Mouse (Mus musculus) midbrain, postnatal 0 days (tissue): Measurements from ENCODE around the gene Chchd1. TPM values are rescaled to one million over a fixed set of nuclear protein-coding genes. Genes with fewer than 3 reads are reported as not detected.

ENCODE experiments used
- ATAC-seq: fragments of 200-750 bp; cut with Nextera tagmentation; 2 replicates; pipeline ENCODE4 v1.8.0; 2017; ENCODE audit warnings: moderate number of reproducible peaks, mild to moderate bottlenecking, moderate TSS enrichment, moderate library complexity; ENCODE audit not compliant: low FRiP score
- DNase-seq: peaks from one replicate; pipeline ENCODE4 v3.0.0-alpha.2; 2015; ENCODE audit warnings: low spot score
- H3K27ac ChIP-seq: fragments of 300-500 bp; sonication (generic); 2 replicates; pipeline ENCODE4 v1.5.1; 2014; ENCODE audit warnings: low read depth, mild to moderate bottlenecking, low read length, mixed read lengths
- H3K27me3 ChIP-seq: fragments of 300-500 bp; sonication (generic); 2 replicates; pipeline ENCODE4 v1.6.1; 2014; ENCODE audit warnings: low read length, control low read depth, mixed read lengths; ENCODE audit not compliant: insufficient read depth
- H3K36me3 ChIP-seq: fragments of 300-500 bp; sonication (generic); 2 replicates; pipeline ENCODE4 v1.6.1; 2014; ENCODE audit warnings: low read length, control low read depth, mixed read lengths; ENCODE audit not compliant: insufficient read depth
- H3K4me1 ChIP-seq: fragments of 300-500 bp; sonication (generic); 2 replicates; pipeline ENCODE4 v1.6.1; 2014; ENCODE audit warnings: mild to moderate bottlenecking, control low read depth, antibody characterized with exemption, low read length, mixed read lengths; ENCODE audit not compliant: insufficient read depth
- H3K4me2 ChIP-seq: fragments of 300-500 bp; sonication (generic); 2 replicates; pipeline ENCODE4 v1.6.1; 2014; ENCODE audit warnings: low read depth, mild to moderate bottlenecking, low read length, mixed read lengths; ENCODE audit not compliant: poor library complexity, severe bottlenecking
- H3K4me3 ChIP-seq: fragments of 300-500 bp; sonication (generic); 2 replicates; pipeline ENCODE4 v1.5.1; 2014; ENCODE audit warnings: low read depth, mild to moderate bottlenecking, low read length, moderate library complexity
- H3K9ac ChIP-seq: fragments of 300-500 bp; sonication (generic); replicated peaks from 2 replicates; pipeline ENCODE4 v1.6.1; 2014; ENCODE audit warnings: mild to moderate bottlenecking, low read length, moderate library complexity, mixed read lengths; ENCODE audit not compliant: poor library complexity, severe bottlenecking
- H3K9me3 ChIP-seq: fragments of 300-500 bp; sonication (generic); 2 replicates; pipeline ENCODE4 v1.6.1; 2016; ENCODE audit warnings: low read length, control low read depth
- CTCF ChIP-seq: IDR thresholded peaks from 2 replicates; pipeline ENCODE4 v1.5.1; 2016; ENCODE audit warnings: antibody characterized with exemption, mild to moderate bottlenecking
- WGBS: fragments of 180-500 bp; shearing (Covaris S2); extraction: QIAGEN DNeasy Blood & Tissue Kit; methylation state at CpG from one replicate; pipeline ENCODE4 v1.1.7; 2014; 5-methylcytosine and 5-hydroxymethylcytosine counted together
- polyA plus RNA-seq: library from polyadenylated mRNA; unstranded; fragments of >200 nt; fragmentation: Nextera tagmentation; extraction: Ambion mirVana; gene quantifications from 2 replicates; pipeline ENCODE4 v1.2.1, GENCODE M21; 2015
- total RNA-seq: library from RNA; depleted of rRNA; stranded (reverse); fragments of >200 nt; gene quantifications from 2 replicates; pipeline ENCODE4 v1.2.3, GENCODE M21; 2014

Gene Chchd1
- total and polyA plus RNA-seq, 2 experiments from 2014 or later = 122 to 195 TPM

- 96% methylated on average over 7 of the region's 7 CpGs for WGBS
- no peaks in the 10 kb centered on the region for H3K9me3 ChIP-seq
- no peak overlapping the region for H3K9ac ChIP-seq
- H3K27ac ChIP-seq = no peak overlapping the region
- peaks cover 6% of the 10 kb centered on the region; the same call in 1 of the 2 replicates for H3K4me1 ChIP-seq
- no peak overlapping the region for H3K4me3 ChIP-seq
- no peak for ATAC-seq
- no peaks in the 10 kb centered on the region for H3K27me3 ChIP-seq
- H3K4me2 ChIP-seq = no peak overlapping the region
- TF ChIP-seq CTCF = no peak
- DNase-seq = no peak
- no peaks in the 10 kb centered on the region for H3K36me3 ChIP-seq
Observed at GRCm38 (mm10) chr14:20659687-20660086, 43.1 kb upstream of the Chchd1 start.

- Histone ChIP-seq H3K4me2 (peak overlapping the region; percentile 89), H3K9me3 (no peaks in the 10 kb centered on the region), H3K27ac (peak overlapping the region; percentile 83), H3K36me3 (no peaks in the 10 kb centered on the region), H3K27me3 (no peaks in the 10 kb centered on the region), H3K9ac (peak overlapping the region; percentile 73), H3K4me1 (peaks cover 6% of the 10 kb centered on the region; the same call in 1 of the 2 replicates), H3K4me3 (peak overlapping the region; percentile 55)
- WGBS = 2% methylated on average over 52 of the region's 52 CpGs
- DNase-seq = peak; percentile 99
- TF ChIP-seq CTCF = peak; percentile 90
- peak; percentile 88 for ATAC-seq
Observed at GRCm38 (mm10) chr14:20660827-20661660, 41.8 kb upstream of the Chchd1 start.

- 4% methylated on average over 19 of the region's 19 CpGs for WGBS
- peak; percentile 65 for ATAC-seq
Observed at GRCm38 (mm10) chr14:20661661-20662331, 41.0 kb upstream of the Chchd1 start.

GRCm38 (mm10) chr14:20662740-20663139 lies 40.1 kb upstream of the Chchd1 start:
- Histone ChIP-seq H3K27me3 (no peaks in the 10 kb centered on the region), H3K27ac (no peak overlapping the region), H3K4me1 (peaks cover 6% of the 10 kb centered on the region; the same call in 1 of the 2 replicates), H3K9me3 (no peaks in the 10 kb centered on the region), H3K36me3 (no peaks in the 10 kb centered on the region), H3K4me3 (no peak overlapping the region), H3K4me2 (peak overlapping the region; percentile 89; the same call in 1 of the 2 replicates), H3K9ac (peak overlapping the region; percentile 73; the same call in 1 of the 2 replicates)
- DNase-seq (no peak), ATAC-seq (no peak)
- no peak for TF ChIP-seq CTCF
- WGBS = 93% methylated on average over 3 of the region's 3 CpGs

More at GRCm38 (mm10) chr14:20661661-20662331, 41.0 kb upstream of the Chchd1 start:
- H3K27me3 ChIP-seq = no peaks in the 10 kb centered on the region
- no peaks in the 10 kb centered on the region for H3K36me3 ChIP-seq
- H3K27ac ChIP-seq = peak overlapping the region; percentile 83
- H3K4me1 ChIP-seq = peaks cover 6% of the 10 kb centered on the region; the same call in 1 of the 2 replicates
- peak overlapping the region; percentile 89 for H3K4me2 ChIP-seq
- TF ChIP-seq CTCF = no peak
- no peaks in the 10 kb centered on the region for H3K9me3 ChIP-seq
- DNase-seq = peak; percentile 36
- peak overlapping the region; percentile 55 for H3K4me3 ChIP-seq
- peak overlapping the region; percentile 73 for H3K9ac ChIP-seq

GRCm38 (mm10) chr14:20663601-20664000 lies 39.2 kb upstream of the Chchd1 start:
- H3K9ac ChIP-seq = no peak overlapping the region
- peaks cover 6% of the 10 kb centered on the region for H3K27me3 ChIP-seq
- peaks cover 6% of the 10 kb centered on the region; the same call in 1 of the 2 replicates for H3K4me1 ChIP-seq
- H3K36me3 ChIP-seq = no peaks in the 10 kb centered on the region
- H3K4me3 ChIP-seq = no peak overlapping the region
- ATAC-seq = no peak
- no peak overlapping the region for H3K27ac ChIP-seq
- no peak for TF ChIP-seq CTCF
- H3K4me2 ChIP-seq = no peak overlapping the region
- no peak for DNase-seq
- WGBS = 85% methylated on average over 2 of the region's 2 CpGs
- H3K9me3 ChIP-seq = no peaks in the 10 kb centered on the region
